In genomic region chr10:96237572-96238130, GRCm38 (mm10) we compare ENCODE assay signal across 24 mouse cellular contexts.
DNase-seq lines count a peak whose midpoint lies in the region; ATAC-seq lines count a peak whose summit lies in the region.
"Had no signal": no experiment of that assay in that cellular context is flagged by ENCODE, and none has a peak within 500 bp of the region (broad histone marks: within the 10 kb centered on the region; RNA-seq: fewer than 3 reads in every experiment).

No protein-coding gene starts in this region.

- WGBS in macrophage (ENCODE audit: missing documents), result 89% methylated on average over 5 of the region's 5 CpGs
- 94% methylated on average over 5 of the region's 5 CpGs for WGBS in midbrain, embryonic 15.5 days

- no peak overlapping the region for H3K9ac ChIP-seq in midbrain, embryonic 15.5 days
- H3K9ac ChIP-seq: embryonic facial prominence, embryonic 13.5 days; forebrain, embryonic 13.5 days; hindbrain, embryonic 14.5 days had no signal

- no peak overlapping the region for H3K4me2 ChIP-seq in midbrain, embryonic 15.5 days
- H3K4me2 ChIP-seq: embryonic facial prominence, embryonic 13.5 days; forebrain, embryonic 13.5 days; heart, embryonic 11.5 days; hindbrain, embryonic 14.5 days had no signal

- intact Hi-C loops in heart, postnatal 25 days (cut with DNase I), result loop anchor here (2.0 to 5.0 kb wide), 2 partner anchors 21 to 95 kb away; no protein-coding TSS in a partner anchor

- peaks cover 6% of the 10 kb centered on the region; the same call in 1 of the 2 replicates for H3K9me3 ChIP-seq in midbrain, embryonic 15.5 days
- H3K9me3 ChIP-seq: forebrain, embryonic 13.5 days had no signal

- H3K4me1 ChIP-seq in midbrain, embryonic 15.5 days, result no peaks in the 10 kb centered on the region
- H3K4me1 ChIP-seq: forebrain, embryonic 13.5 days had no signal

- H3K27me3 ChIP-seq in midbrain, embryonic 15.5 days (replicated peaks), result no peaks in the 10 kb centered on the region
- H3K27me3 ChIP-seq: embryonic facial prominence, embryonic 13.5 days; forebrain, embryonic 13.5 days had no signal

- no peak overlapping the region for H3K4me3 ChIP-seq in macrophage (ENCODE audit: inconsistent target)
- no peak overlapping the region for H3K4me3 ChIP-seq in midbrain, embryonic 15.5 days
- H3K4me3 ChIP-seq: embryonic facial prominence, embryonic 10.5 days; embryonic facial prominence, embryonic 13.5 days; forebrain, embryonic 10.5 days; forebrain, embryonic 13.5 days had no signal

- H3K36me3 ChIP-seq in macrophage (ENCODE audit: inconsistent target), result no peaks in the 10 kb centered on the region
- H3K36me3 ChIP-seq in midbrain, embryonic 15.5 days (replicated peaks), result no peaks in the 10 kb centered on the region
- H3K36me3 ChIP-seq: embryonic facial prominence, embryonic 10.5 days; embryonic facial prominence, embryonic 13.5 days; forebrain, embryonic 10.5 days; G1E had no signal

- peak; percentile 55 for DNase-seq in heart, adult 11 months
- no peak for DNase-seq in heart, postnatal 25 days (ENCODE audit: low spot score)
- peak; percentile 13 for DNase-seq in Muller cell, postnatal 12 days (ENCODE audit: inconsistent ontology term)
- no peak for DNase-seq in urinary bladder, adult 18-20 months (ENCODE audit: low spot score in 2 of 2)
- DNase-seq: cerebellum, adult 11-12 months; cerebellum, adult 8-10 months; cerebellum, postnatal 10 days; cerebellum, postnatal 36 days; embryo, embryonic 11 days; gastrocnemius, postnatal 10 days; gastrocnemius, postnatal 36 days; heart, postnatal 36 days had no signal

- 0 out of 2 replicates have a peak overlapping the region, but pooled peaks have one; percentile 48 for H3K27ac ChIP-seq in macrophage
- no peak overlapping the region for H3K27ac ChIP-seq in midbrain, embryonic 15.5 days
- H3K27ac ChIP-seq: embryonic facial prominence, embryonic 10.5 days; embryonic facial prominence, embryonic 13.5 days; forebrain, embryonic 10.5 days; forebrain, embryonic 13.5 days; hindbrain, embryonic 14.5 days; hindbrain, postnatal 0 days had no signal

- no peak for ATAC-seq in midbrain, embryonic 15.5 days (replicated peaks)
- no peak for ATAC-seq in megakaryocyte-erythroid progenitor cell, adult 5-6 weeks (replicated peaks; ENCODE audit: low FRiP score, low TSS enrichment, poor library complexity, severe bottlenecking)
- ATAC-seq: forebrain, embryonic 13.5 days; forebrain, embryonic 16.5 days; hindbrain, postnatal 0 days had no signal

- H3K79me2 ChIP-seq in macrophage (ENCODE audit: inconsistent target), result no peaks in the 10 kb centered on the region

Comparison
In these comparisons a context has a peak if more than half of its experiments do, and no peak if none do; other contexts are left out.
1. DNase-seq: peak in heart, adult 11 months (single experiment) and Muller cell, postnatal 12 days (single experiment); none in heart, postnatal 25 days (single experiment) and urinary bladder, adult 18-20 months (0 of 2).